Mouse (Mus musculus) lung, postnatal 0 days (tissue): Measurements from ENCODE around the gene Chd6.

Experiments
- CTCF ChIP-seq: IDR thresholded peaks from 2 replicates; pipeline ENCODE4 v1.5.1; 2016; ENCODE audit warnings: antibody characterized with exemption, mild to moderate bottlenecking
- EP300 ChIP-seq: IDR thresholded peaks from 2 replicates; pipeline ENCODE4 v1.6.1; 2016; ENCODE audit warnings: antibody characterized with exemption, mild to moderate bottlenecking, control low read depth

DNA sequence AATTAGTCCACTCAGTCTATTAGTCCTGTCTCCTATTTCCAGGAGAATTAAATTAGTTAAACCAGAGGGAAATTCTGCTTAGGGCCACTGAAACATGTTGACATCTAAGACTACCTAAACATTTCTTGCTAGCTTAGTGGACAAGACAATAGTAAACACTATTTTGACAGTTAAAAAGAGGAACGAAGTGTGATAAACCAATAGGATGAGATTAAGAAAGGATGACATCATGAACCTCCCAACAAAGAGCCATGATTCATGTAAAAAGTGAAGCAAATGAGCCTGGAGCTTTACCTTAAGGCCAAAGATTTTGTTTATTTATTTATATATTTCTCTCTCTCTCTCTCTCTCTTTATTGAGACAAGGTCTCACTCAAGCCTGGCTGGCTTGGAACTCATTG lies 146.7 kb downstream of the Chd6 start:
- TF ChIP-seq CTCF (no peak), EP300 (no peak)
